Mouse (Mus musculus): Measurements from ENCODE around the gene Gm49366.
"Not testable (repeated sequence)": the region's sequence is repeated elsewhere in the genome, so short reads cannot be mapped to it uniquely, and the experiment has no call there.

Gm49366 gene

GRCm38 (mm10) chr12:84038691-84039111 is at the start of gene Gm49366:
Gm49366 (plus strand) TSS chr12:84038935.
- not testable (repeated sequence) for DNase-seq (ENCODE audit: low spot score)

- no peak for DNase-seq (ENCODE audit: low spot score)
Measured at GRCm38 (mm10) chr12:83989378-83989777, 49.4 kb upstream of the Gm49366 start.

DNA sequence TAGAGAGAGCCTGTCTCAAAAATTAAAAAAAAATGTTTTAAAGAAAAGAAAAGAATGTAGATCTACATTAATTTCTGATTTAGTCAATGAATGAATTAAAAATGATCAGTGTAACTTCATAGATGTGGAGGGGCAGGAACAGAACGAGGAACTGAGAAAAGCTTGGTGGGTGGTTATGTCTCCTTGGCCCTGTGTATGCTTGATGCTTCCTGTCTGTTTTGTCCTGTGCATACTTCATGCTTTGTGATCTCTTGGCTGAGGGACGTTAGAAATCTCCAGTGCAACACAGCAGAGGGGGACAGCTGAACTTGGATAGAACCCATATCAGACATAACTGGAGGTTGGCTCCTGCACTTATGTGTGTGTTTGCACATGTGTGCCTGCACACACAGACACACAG is 41.5 kb upstream of the Gm49366 start:
- DNase-seq (ENCODE audit: low spot score), result no peak

DNA sequence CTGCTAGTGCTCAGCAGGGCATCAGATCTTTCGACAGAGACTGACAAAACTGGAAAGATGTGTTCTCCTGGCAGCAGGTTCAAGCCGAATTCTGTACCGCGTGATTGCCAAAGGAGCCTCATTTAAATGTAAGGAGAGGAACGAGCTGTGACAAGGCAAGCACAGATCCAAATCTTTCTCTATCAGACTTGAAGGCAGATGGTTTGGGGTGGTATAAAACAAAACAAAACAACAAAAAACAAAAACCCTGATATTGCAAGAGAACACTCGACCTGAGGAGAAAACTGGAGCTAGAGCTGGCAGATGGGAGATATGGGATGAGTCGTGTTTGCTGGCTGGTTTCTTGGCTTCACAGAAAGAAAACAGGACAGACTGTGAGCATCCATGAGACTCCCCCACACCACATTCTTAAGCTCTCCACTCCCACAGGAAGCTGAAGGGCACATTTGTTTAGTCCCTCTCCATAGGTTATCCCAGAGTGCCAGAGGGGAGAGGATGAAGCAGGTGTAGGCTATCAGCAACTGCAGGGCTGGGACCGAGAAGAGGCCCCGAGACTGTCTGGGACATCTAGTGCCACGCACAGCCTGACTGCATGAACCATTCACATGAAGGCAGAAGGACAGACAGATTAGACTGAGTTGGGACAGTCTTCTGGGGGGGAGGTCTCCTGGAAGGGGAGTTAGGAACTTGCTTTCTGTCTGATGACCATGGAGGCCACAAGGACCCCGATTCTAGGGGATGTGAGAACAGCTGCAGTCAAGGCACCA is 40.2 kb upstream of the Gm49366 start:
- DNase-seq (ENCODE audit: low spot score), result no peak

DNA sequence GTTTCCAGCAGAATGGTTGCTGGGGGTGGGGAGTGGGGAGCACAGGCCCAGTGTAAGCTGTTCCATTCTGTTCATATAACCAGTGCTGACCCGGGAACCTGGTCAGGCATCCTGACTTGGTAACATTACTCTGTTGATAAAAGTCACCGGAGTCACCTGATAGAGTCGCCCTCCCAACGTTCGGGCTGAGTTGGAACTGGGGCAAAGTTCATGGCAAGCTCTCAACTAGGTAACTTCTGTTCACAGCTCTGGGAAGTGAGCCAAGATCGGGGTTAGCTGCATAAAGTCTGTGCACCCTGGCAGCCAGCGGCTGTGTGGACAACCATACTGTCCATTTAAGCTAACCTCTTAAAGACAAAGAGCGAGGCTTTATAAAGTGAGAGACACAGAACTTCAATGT is 39.5 kb upstream of the Gm49366 start:
- not testable (repeated sequence) for DNase-seq (ENCODE audit: low spot score)

- DNase-seq (ENCODE audit: low spot score), result no peak
Measured at GRCm38 (mm10) chr12:84000418-84000817, 38.3 kb upstream of the Gm49366 start.

DNA sequence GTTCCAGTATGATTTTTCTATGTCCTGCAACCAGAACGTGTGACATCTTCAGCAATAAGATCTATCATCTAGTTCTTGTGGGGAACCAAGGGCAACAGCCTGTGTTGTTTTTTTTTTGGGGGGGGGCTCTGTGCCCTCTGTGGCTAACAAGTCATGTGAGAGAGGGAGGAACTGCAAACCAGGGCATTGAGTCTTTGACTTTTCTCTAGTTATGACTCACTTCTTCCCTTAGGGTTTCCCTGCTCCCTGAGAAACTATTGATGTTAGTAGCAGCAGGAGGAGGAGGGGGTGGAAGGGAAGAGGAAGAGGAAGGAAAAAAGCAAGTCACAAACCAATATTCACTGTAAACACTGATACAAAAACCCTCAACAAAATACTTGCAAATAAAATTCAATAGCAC is 34.9 kb upstream of the Gm49366 start:
- no peak for DNase-seq (ENCODE audit: low spot score)

- DNase-seq (ENCODE audit: low spot score), result no peak
Measured at GRCm38 (mm10) chr12:84008251-84008650, 30.5 kb upstream of the Gm49366 start.

- no peak for DNase-seq (ENCODE audit: low spot score)
Measured at GRCm38 (mm10) chr12:84008729-84009128, 30.0 kb upstream of the Gm49366 start.

DNA sequence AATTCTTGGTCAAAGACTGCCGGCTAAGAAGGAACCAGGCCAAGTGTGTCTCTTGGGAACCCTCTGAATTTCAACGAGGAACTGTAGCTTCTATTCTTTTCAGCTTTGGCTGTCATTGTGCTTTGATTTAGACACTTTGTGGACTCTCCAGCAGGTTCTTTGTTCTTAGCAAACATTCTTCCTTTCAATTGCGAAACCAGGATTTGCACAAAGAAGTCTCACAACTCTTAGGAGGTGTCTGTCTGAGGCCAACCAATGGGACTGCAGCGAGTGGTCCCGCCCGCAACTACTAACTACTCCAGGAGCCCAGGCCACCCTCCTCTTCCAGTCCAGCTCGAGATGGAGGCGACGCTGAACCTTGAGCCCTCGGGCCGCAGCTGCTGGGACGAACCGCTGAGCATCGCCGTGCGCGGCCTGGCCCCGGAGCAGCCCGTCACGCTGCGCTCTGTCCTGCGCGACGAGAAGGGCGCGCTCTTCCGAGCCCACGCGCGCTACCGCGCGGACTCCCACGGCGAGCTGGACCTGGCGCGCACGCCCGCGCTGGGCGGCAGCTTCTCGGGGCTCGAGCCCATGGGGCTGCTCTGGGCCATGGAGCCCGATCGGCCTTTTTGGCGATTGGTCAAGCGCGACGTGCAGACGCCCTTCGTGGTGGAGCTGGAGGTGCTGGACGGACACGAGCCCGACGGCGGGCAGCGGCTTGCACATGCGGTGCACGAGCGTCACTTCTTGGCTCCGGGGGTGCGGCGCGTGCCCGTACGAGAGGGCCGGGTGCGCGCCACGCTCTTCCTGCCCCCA is 29.4 kb upstream of the Gm49366 start, which contains the start of gene Acot1:
Gene Acot1, plus strand, starts transcription at position 320 of the 795 bp plus-strand sequence.
- DNase-seq (ENCODE audit: low spot score), result not testable (repeated sequence)

DNA sequence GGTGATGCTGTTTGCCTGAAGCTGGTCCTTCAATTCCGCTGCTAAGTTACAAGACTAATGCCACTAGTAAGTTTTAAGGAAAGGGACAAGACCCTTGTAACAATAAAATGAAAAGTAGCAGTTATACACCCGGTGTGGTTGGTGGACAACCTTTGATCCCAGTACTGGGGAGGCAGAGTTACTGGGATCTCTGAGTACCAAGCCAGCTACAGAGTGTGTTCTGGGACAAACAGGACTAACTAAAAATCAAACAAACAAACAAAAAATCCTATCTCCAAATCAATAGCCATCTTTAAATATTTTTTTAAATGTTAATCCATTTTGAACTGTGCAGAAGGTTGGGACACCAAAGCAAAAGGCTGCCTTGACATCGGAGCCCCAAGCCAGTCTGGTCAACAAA is 28.5 kb upstream of the Gm49366 start:
- DNase-seq (ENCODE audit: low spot score), result no peak

GRCm38 (mm10) chr12:84011251-84012040 is 27.3 kb upstream of the Gm49366 start:
- no peak for DNase-seq (ENCODE audit: low spot score)

- no peak for DNase-seq (ENCODE audit: low spot score)
Measured at GRCm38 (mm10) chr12:84013130-84013529, 25.6 kb upstream of the Gm49366 start.

GRCm38 (mm10) chr12:84013701-84014100 is 25.0 kb upstream of the Gm49366 start:
- DNase-seq (ENCODE audit: low spot score), result no peak

- not testable (repeated sequence) for DNase-seq (ENCODE audit: low spot score)
Measured at GRCm38 (mm10) chr12:84020528-84020927, 18.2 kb upstream of the Gm49366 start.

GRCm38 (mm10) chr12:84022266-84022665 is 16.5 kb upstream of the Gm49366 start:
- DNase-seq (ENCODE audit: low spot score), result not testable (repeated sequence)

GRCm38 (mm10) chr12:84023052-84023745 is 15.5 kb upstream of the Gm49366 start:
- DNase-seq (ENCODE audit: low spot score), result no peak

DNA sequence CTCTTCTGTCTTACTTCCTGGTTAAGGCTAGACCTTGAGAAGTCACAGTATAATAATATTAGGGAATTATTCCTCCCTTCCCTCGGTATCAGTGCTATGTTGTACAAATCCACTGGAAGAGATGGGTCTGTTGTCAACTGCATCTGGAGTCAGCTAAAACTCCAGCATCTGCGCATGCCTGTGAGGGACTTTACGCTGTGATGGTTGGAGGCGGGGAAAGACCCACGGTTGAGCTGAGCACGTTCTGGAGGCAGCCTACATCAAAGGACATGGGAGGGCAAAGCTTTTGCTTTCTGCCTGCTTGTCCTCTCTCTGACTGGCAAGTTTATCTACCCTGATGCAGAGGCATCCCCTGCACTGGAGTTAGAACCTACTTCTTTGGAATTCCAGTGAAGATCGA is 12.8 kb upstream of the Gm49366 start:
- no peak for DNase-seq (ENCODE audit: low spot score)

DNA sequence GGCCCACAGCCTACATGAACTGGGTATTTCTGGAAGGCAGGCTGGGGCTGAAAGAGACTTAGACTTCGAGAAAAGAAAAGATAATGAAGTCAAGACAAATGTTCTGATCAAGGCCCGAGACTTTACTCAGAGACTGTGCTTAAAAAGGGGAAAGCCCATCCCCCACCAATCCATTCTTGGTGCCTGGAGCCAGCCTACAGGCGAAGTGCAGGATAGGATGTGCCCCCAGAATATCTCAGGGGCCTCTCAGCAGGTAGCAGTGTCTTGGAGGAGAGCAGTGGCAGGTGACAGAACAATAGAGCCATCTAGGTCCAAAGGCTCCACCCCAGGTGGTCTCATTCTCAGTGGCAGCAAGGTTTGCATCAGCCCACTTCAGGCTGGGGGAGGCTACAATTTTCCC is 10.4 kb upstream of the Gm49366 start:
- not testable (repeated sequence) for DNase-seq (ENCODE audit: low spot score)

GRCm38 (mm10) chr12:84029043-84029442 is 9.7 kb upstream of the Gm49366 start:
- not testable (repeated sequence) for DNase-seq (ENCODE audit: low spot score)

DNA sequence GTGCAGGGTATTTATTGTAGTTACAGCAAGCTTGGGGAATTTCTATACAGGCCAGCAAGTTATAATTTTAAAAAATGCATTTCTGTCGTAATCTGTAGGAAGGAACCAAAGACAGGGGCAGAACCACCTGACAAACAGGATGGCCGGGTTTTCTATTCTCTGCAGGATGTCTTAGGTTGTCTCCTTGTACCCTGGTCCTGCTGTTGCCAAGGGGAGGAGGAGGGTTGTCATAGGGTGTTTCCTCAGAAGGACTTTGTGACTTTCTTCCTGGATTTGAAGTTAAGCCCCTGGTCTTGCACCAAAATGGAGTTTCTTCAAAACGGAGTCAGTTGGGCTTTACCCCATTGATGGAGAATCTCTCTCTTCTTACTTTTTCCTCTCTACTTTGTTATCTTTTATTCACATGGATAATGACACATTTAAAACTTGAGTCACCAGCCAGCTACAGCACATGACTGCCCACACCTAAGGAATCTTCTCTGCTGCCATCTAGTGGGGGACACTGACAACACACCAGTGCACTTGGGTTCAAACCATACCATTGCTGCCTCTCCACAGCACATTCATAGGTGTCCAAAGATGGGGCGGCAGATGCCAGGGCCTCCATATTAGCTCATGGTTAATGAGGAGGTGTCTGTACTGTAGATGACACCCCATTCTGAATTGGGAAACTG is 7.9 kb upstream of the Gm49366 start:
- DNase-seq (ENCODE audit: low spot score), result peak; percentile 91

Measured in layer of hippocampus, adult 9-10 months (tissue).